Mouse (Mus musculus): ENCODE data around the gene Arid5b. TPM values are rescaled to one million over a fixed set of nuclear protein-coding genes. Genes with fewer than 3 reads are reported as not detected.
"Not testable (repeated sequence)": the region's sequence is repeated elsewhere in the genome, so short reads cannot be mapped to it uniquely, and the experiment has no call there.

Gene Arid5b
- total RNA-seq, 2 experiments from 2014 or later, result 3.9 to 7.1 TPM

- ATAC-seq (replicated peaks; ENCODE audit: low FRiP score, poor library complexity, severe bottlenecking), result no peak
Measured at GRCm38 (mm10) chr10:68103078-68103855, 175.3 kb downstream of the Arid5b start.

GRCm38 (mm10) chr10:68102566-68102965 lies 176.0 kb downstream of the Arid5b start:
- ATAC-seq (replicated peaks; ENCODE audit: low FRiP score, poor library complexity, severe bottlenecking), result peak; percentile 60

GRCm38 (mm10) chr10:68101251-68101650 lies 177.3 kb downstream of the Arid5b start:
- no peak for ATAC-seq (replicated peaks; ENCODE audit: low FRiP score, poor library complexity, severe bottlenecking)

GRCm38 (mm10) chr10:68100506-68100905 lies 178.0 kb downstream of the Arid5b start:
- no peak for ATAC-seq (replicated peaks; ENCODE audit: low FRiP score, poor library complexity, severe bottlenecking)

- not testable (repeated sequence) for ATAC-seq (replicated peaks; ENCODE audit: low FRiP score, poor library complexity, severe bottlenecking)
Measured at GRCm38 (mm10) chr10:68099801-68100200, 178.7 kb downstream of the Arid5b start.

- ATAC-seq (replicated peaks; ENCODE audit: low FRiP score, poor library complexity, severe bottlenecking), result no peak
Measured at GRCm38 (mm10) chr10:68097821-68098675, 180.5 kb downstream of the Arid5b start.

DNA sequence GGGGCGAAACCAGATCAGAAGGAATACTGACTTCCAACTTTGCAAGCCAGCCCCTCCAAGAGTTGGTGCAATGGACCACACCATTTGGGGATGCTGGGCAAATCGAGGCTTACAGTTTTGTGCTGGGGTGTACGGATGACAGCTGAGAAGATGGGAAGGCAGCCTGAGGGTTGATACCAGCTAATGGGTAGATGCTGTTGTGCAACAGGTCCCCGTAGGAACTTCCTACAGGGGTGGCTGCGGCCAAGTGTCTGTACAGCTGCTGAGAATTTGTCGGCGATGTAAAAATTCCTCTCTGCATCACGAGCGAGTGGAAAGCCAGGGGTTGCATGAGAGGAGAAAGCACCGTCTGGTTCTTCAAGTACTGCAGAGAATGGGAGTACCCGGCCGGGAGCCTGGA lies 182.1 kb downstream of the Arid5b start:
- ATAC-seq (replicated peaks; ENCODE audit: low FRiP score, poor library complexity, severe bottlenecking), result no peak

GRCm38 (mm10) chr10:68095136-68095535 lies 183.4 kb downstream of the Arid5b start:
- ATAC-seq (replicated peaks; ENCODE audit: low FRiP score, poor library complexity, severe bottlenecking), result no peak

GRCm38 (mm10) chr10:68093496-68093895 lies 185.0 kb downstream of the Arid5b start:
- no peak for ATAC-seq (replicated peaks; ENCODE audit: low FRiP score, poor library complexity, severe bottlenecking)

DNA sequence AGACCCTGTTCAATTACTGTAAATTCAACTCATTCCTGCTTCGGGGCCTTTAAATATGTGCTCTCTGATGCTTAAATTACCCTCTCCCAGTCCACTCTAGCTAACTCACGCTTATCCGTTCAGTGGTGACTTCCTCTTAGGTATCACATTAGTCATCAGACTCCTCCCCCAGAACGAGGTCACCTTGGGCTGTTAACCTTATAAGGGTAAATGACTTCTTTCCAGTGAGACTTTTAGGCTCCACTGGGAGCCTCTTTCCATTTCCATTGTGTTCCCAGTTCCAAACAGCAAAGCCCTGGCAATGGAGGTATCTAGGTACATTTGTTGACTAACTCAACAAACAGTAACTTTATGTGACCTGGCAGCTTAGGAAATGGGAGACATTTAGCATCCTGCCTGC lies 186.7 kb downstream of the Arid5b start:
- ATAC-seq (replicated peaks; ENCODE audit: low FRiP score, poor library complexity, severe bottlenecking), result no peak

GRCm38 (mm10) chr10:68091011-68091410 lies 187.5 kb downstream of the Arid5b start:
- ATAC-seq (replicated peaks; ENCODE audit: low FRiP score, poor library complexity, severe bottlenecking), result no peak

GRCm38 (mm10) chr10:68090544-68090943 lies 188.0 kb downstream of the Arid5b start:
- no peak for ATAC-seq (replicated peaks; ENCODE audit: low FRiP score, poor library complexity, severe bottlenecking)

DNA sequence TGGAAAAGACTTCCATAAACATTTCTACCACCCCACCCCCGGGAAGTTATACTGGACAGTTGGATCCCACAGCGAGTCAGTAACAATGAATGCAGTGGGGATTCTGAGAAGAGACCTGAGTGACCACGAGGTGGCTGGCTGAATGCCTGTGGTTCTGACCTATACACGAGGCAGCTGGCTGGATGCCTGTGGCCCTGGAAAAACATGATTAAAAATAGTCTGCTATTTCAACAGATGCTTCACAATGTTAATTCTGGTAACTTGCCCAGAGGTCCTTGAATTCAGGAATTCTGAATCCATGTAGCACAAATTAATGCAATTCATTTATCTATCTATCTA lies 188.4 kb downstream of the Arid5b start:
- ATAC-seq (replicated peaks; ENCODE audit: low FRiP score, poor library complexity, severe bottlenecking), result no peak

GRCm38 (mm10) chr10:68089435-68090196 lies 188.9 kb downstream of the Arid5b start:
- peak; percentile 74 for ATAC-seq (replicated peaks; ENCODE audit: low FRiP score, poor library complexity, severe bottlenecking)

DNA sequence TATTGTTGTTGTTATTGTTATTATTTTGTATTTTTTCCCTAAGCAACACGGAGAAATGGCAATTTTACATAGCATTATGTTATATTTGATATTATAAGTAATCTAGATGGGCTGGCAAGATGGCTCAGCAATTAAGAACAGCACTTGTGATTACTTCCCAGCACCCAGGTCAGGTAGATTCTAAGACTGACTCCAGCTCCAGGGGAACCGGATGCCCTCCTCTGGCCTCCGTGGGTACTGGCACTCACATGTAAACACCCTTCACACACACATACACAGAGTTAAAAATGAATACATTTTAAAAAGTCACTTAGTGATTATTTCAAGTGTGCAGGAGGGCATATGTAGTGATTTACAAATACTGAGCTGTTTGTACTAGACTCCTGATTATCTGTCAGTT lies 190.8 kb downstream of the Arid5b start:
- ATAC-seq (replicated peaks; ENCODE audit: low FRiP score, poor library complexity, severe bottlenecking), result no peak

DNA sequence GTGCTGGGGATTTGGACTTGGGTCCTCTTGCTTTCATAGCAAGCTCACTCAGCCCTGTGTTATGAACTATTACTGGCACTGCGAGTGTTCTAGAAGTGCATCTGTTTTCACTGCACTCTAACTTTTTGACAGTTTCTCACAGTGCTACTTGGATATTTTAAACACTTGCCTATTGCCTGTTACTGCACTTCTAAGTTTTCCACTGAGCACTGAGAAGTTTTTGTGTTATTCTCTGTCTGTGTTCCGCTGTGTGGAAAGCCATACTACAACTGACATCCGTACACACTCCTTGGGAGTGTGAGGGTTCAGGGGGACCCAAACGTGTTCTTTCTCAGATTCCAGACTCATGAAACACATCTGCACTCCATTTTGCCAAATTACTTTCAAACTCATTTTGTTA lies 191.6 kb downstream of the Arid5b start:
- ATAC-seq (replicated peaks; ENCODE audit: low FRiP score, poor library complexity, severe bottlenecking), result no peak

GRCm38 (mm10) chr10:68085574-68085973 lies 193.0 kb downstream of the Arid5b start:
- ATAC-seq (replicated peaks; ENCODE audit: low FRiP score, poor library complexity, severe bottlenecking), result no peak

- ATAC-seq (replicated peaks; ENCODE audit: low FRiP score, poor library complexity, severe bottlenecking), result no peak
Measured at GRCm38 (mm10) chr10:68081712-68082111, 196.8 kb downstream of the Arid5b start.

- no peak for ATAC-seq (replicated peaks; ENCODE audit: low FRiP score, poor library complexity, severe bottlenecking)
Measured at GRCm38 (mm10) chr10:68079910-68080670, 198.4 kb downstream of the Arid5b start.

- no peak for ATAC-seq (replicated peaks; ENCODE audit: low FRiP score, poor library complexity, severe bottlenecking)
Measured at GRCm38 (mm10) chr10:68078708-68079107, 199.8 kb downstream of the Arid5b start.

Measured in erythroid progenitor cell, adult 5-6 weeks (primary cell).